Mouse (Mus musculus) myocyte (in vitro differentiated cells): ENCODE results near the gene Rdh5.

Experiments
- E2F4 ChIP-seq: IDR thresholded peaks from one replicate; pipeline ENCODE4 v1.6.1; 2011; ENCODE audit warnings: mild to moderate bottlenecking, control low read depth, moderate library complexity; ENCODE audit not compliant: insufficient read depth
- MAX ChIP-seq: IDR thresholded peaks from one replicate; pipeline ENCODE4 v1.6.1; 2011; ENCODE audit warnings: low read depth, mild to moderate bottlenecking, control low read depth
- MYOG ChIP-seq, 3 experiments: IDR thresholded peaks; one replicate each; pipeline ENCODE4 v1.6.1; 2011; ENCODE audit warnings: control low read depth in 2 of 3, low read depth in 2 of 3, mild to moderate bottlenecking in 2 of 3; ENCODE audit not compliant: insufficient read length in 2 of 3, control insufficient read depth in 1 of 3, insufficient read depth in 1 of 3
- POLR2A ChIP-seq: IDR thresholded peaks from one replicate; pipeline ENCODE4 v1.6.1; 2011; ENCODE audit warnings: low read depth, mild to moderate bottlenecking, control low read depth, moderate library complexity; ENCODE audit not compliant: insufficient read length
- POLR2AphosphoS2 ChIP-seq: IDR thresholded peaks from one replicate; pipeline ENCODE4 v1.6.1; 2011; ENCODE audit warnings: low read depth, control low read depth; ENCODE audit not compliant: insufficient read length
- SRF ChIP-seq: IDR thresholded peaks from one replicate; pipeline ENCODE4 v1.6.1; 2011; ENCODE audit warnings: low read depth; ENCODE audit not compliant: control insufficient read depth, insufficient read length
- TCF12 ChIP-seq: IDR thresholded peaks from one replicate; pipeline ENCODE4 v1.6.1; 2011; ENCODE audit warnings: mild to moderate bottlenecking, control low read depth; ENCODE audit not compliant: poor library complexity, insufficient read depth, severe bottlenecking
- USF1 ChIP-seq: IDR thresholded peaks from one replicate; pipeline ENCODE4 v1.6.1; 2011; ENCODE audit warnings: low read depth, mild to moderate bottlenecking, control low read depth, moderate library complexity

DNA sequence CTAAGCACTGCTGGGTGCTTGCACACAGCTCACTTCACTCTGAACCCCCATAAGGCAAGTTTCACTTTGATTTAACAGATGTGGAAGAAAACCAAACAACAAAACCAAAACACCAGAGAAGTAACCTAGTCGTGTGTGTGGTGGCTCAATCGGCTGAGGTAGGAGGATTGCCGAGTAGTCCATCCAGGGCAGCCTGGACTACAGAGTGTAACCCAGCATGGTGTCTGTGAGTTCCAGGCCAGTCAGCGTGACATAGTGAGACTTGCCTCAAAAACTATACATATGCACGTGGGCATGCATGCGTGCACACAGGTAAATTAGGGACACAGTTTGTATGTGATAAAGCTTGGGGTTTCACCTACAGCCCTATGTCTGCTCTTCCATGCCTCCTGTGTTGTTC is 5.3 kb downstream of the Rdh5 start:
- TF ChIP-seq POLR2A (peak; percentile 51), POLR2AphosphoS2 (peak; percentile 56), MAX (no peak), MYOG (IDR thresholded peaks at IDR 0.05; ENCODE audit: control insufficient read depth in 1 of 3, insufficient read depth in 1 of 3, insufficient read length in 2 of 3, low read depth in 2 of 3) (no peak), TCF12 (no peak), E2F4 (no peak), USF1 (no peak), SRF (no peak)
